Mouse (Mus musculus) heart, adult 2 months (tissue): ENCODE measurements at regions not wholly inside any gene's neighbourhood (a gene's known extent, or its start where the extent isn't known, plus 50 kb on each side); places are given as distances from the start of the nearest gene placed in this dataset.

Experiments
- EP300 ChIP-seq: fragments of 200-500 bp; IDR thresholded peaks from 2 replicates; pipeline ENCODE4 v1.6.1; 2011; ENCODE audit warnings: low read depth, low read length, control low read depth; ENCODE audit not compliant: insufficient read depth
- POLR2A ChIP-seq: fragments of 200-500 bp; IDR thresholded peaks from 2 replicates; pipeline ENCODE4 v1.6.1; 2011; ENCODE audit warnings: mild to moderate bottlenecking, low read depth, low read length, control low read depth; ENCODE audit not compliant: insufficient read depth

- TF ChIP-seq POLR2A, result no peak
- no peak for TF ChIP-seq EP300
Measured at GRCm38 (mm10) chr14:76762777-76763176, 206.1 kb upstream of the Serp2 start.
